Mouse (Mus musculus) stomach, postnatal 0 days (tissue): ENCODE results near the gene Slc2a2. TPM values are rescaled to one million over a fixed set of nuclear protein-coding genes. Genes with fewer than 3 reads are reported as not detected.
A peak's percentile ranks its signal among the peaks of the same experiment; 100 is the strongest.

Experiments
- ATAC-seq: fragments of 200-750 bp; cut with Nextera tagmentation; 2 replicates; pipeline ENCODE4 v1.8.0; 2017; ENCODE audit not compliant: low FRiP score, low TSS enrichment
- DNase-seq: peaks from one replicate; pipeline ENCODE4 v3.0.0-alpha.2; 2016; ENCODE audit warnings: low spot score
- H3K27ac ChIP-seq: fragments of 300-500 bp; sonication (generic); replicated peaks from 2 replicates; pipeline ENCODE4 v1.5.1; 2014; ENCODE audit warnings: mild to moderate bottlenecking, control low read depth
- H3K27me3 ChIP-seq: fragments of 300-500 bp; sonication (generic); 2 replicates; pipeline ENCODE4 v1.6.1; 2014; ENCODE audit warnings: low read length; ENCODE audit not compliant: control insufficient read depth, insufficient read depth
- H3K36me3 ChIP-seq: fragments of 300-500 bp; sonication (generic); 2 replicates; pipeline ENCODE4 v1.6.1; 2014; ENCODE audit warnings: low read length, mixed read lengths; ENCODE audit not compliant: control insufficient read depth, insufficient read depth
- H3K4me1 ChIP-seq: fragments of 300-500 bp; sonication (generic); replicated peaks from 2 replicates; pipeline ENCODE4 v1.6.1; 2014; ENCODE audit warnings: antibody characterized with exemption; ENCODE audit not compliant: control insufficient read depth, insufficient read depth
- H3K4me2 ChIP-seq: fragments of 300-500 bp; sonication (generic); replicated peaks from 2 replicates; pipeline ENCODE4 v1.6.1; 2014; ENCODE audit warnings: low read depth, mild to moderate bottlenecking, control low read depth, moderate library complexity
- H3K4me3 ChIP-seq: fragments of 300-500 bp; sonication (generic); 2 replicates; pipeline ENCODE4 v1.5.1; 2014; ENCODE audit warnings: low read depth, low read length, control low read depth
- H3K9ac ChIP-seq: fragments of 300-500 bp; sonication (generic); 2 replicates; pipeline ENCODE4 v1.6.1; 2014; ENCODE audit warnings: mild to moderate bottlenecking, low read length, control low read depth, mixed read lengths
- H3K9me3 ChIP-seq: fragments of 300-500 bp; sonication (generic); 2 replicates; pipeline ENCODE4 v1.6.1; 2016; ENCODE audit warnings: low read length; ENCODE audit not compliant: control insufficient read depth
- CTCF ChIP-seq: IDR thresholded peaks from 2 replicates; pipeline ENCODE4 v1.5.1; 2016; ENCODE audit warnings: antibody characterized with exemption, low read depth, mild to moderate bottlenecking, moderate library complexity
- EP300 ChIP-seq: optimal IDR thresholded peaks from 2 replicates; pipeline ENCODE3; 2016; ENCODE audit warnings: antibody characterized with exemption
- WGBS: fragments of 180-500 bp; shearing (Covaris S2); extraction: QIAGEN DNeasy Blood & Tissue Kit; methylation state at CpG from one replicate; pipeline ENCODE4 v1.1.7; 2014; 5-methylcytosine and 5-hydroxymethylcytosine counted together
- polyA plus RNA-seq: library from polyadenylated mRNA; unstranded; fragments of >200 nt; fragmentation: Nextera tagmentation; extraction: Ambion mirVana; gene quantifications from 2 replicates; pipeline ENCODE4 v1.2.1, GENCODE M21; 2015

Slc2a2 gene
- 0.25 and 0.31 TPM in 2 replicates for polyA plus RNA-seq

- TF ChIP-seq CTCF, result no peak
- TF ChIP-seq EP300, result no peak
- no peaks in the 10 kb centered on the region for H3K9me3 ChIP-seq
- no peak within 1 kb of the TSS for H3K27ac ChIP-seq
- H3K4me3 ChIP-seq, result no peak within 1 kb of the TSS
- DNase-seq (no peak), ATAC-seq (no peak)
- WGBS, result 89% methylated on average over 2 of the region's 2 CpGs
- H3K27me3 ChIP-seq, result no peaks in the 10 kb centered on the region
- H3K4me1 ChIP-seq, result no peaks in the 10 kb centered on the region
- H3K36me3 ChIP-seq, result no peaks in the 10 kb centered on the region
- no peak within 1 kb of the TSS for H3K4me2 ChIP-seq
- no peak within 1 kb of the TSS for H3K9ac ChIP-seq
These were observed at the start of gene Slc2a2 for GRCm38 (mm10) chr3:28697797-28698196. Gene Slc2a2, plus strand, starts transcription at chr3:28697903.

GRCm38 (mm10) chr3:28652574-28652973 is 45.1 kb upstream of the Slc2a2 start:
- ATAC-seq (no peak), DNase-seq (no peak)
- H3K9ac ChIP-seq, result no peak overlapping the region
- H3K9me3 ChIP-seq, result no peaks in the 10 kb centered on the region
- H3K4me3 ChIP-seq, result no peak overlapping the region
- no peak overlapping the region for H3K4me2 ChIP-seq
- H3K4me1 ChIP-seq, result no peaks in the 10 kb centered on the region
- WGBS, result 83% methylated on average over 3 of the region's 3 CpGs
- no peaks in the 10 kb centered on the region for H3K36me3 ChIP-seq
- no peak overlapping the region for H3K27ac ChIP-seq
- H3K27me3 ChIP-seq, result no peaks in the 10 kb centered on the region
- TF ChIP-seq EP300 (no peak), CTCF (no peak)

GRCm38 (mm10) chr3:28653043-28653442 is 44.7 kb upstream of the Slc2a2 start:
- H3K27me3 ChIP-seq, result no peaks in the 10 kb centered on the region
- no peak for ATAC-seq
- TF ChIP-seq EP300 (no peak), CTCF (no peak)

GRCm38 (mm10) chr3:28654740-28655139 is 43.0 kb upstream of the Slc2a2 start:
- ATAC-seq (no peak), DNase-seq (no peak)
- no peaks in the 10 kb centered on the region for H3K27me3 ChIP-seq
- H3K9ac ChIP-seq, result no peak overlapping the region
- TF ChIP-seq CTCF (no peak), EP300 (no peak)
- no peak overlapping the region for H3K4me3 ChIP-seq
- no peak overlapping the region for H3K4me2 ChIP-seq
- no peaks in the 10 kb centered on the region for H3K4me1 ChIP-seq
- no peak overlapping the region for H3K27ac ChIP-seq
- no peaks in the 10 kb centered on the region for H3K36me3 ChIP-seq
- H3K9me3 ChIP-seq, result no peaks in the 10 kb centered on the region

More at GRCm38 (mm10) chr3:28653043-28653442, 44.7 kb upstream of the Slc2a2 start:
- Histone ChIP-seq H3K9ac (no peak overlapping the region), H3K9me3 (no peaks in the 10 kb centered on the region), H3K4me2 (no peak overlapping the region), H3K27ac (no peak overlapping the region), H3K36me3 (no peaks in the 10 kb centered on the region), H3K4me3 (no peak overlapping the region), H3K4me1 (no peaks in the 10 kb centered on the region)
- DNase-seq, result no peak
- 64% methylated on average over 3 of the region's 3 CpGs for WGBS

GRCm38 (mm10) chr3:28658349-28658748 is 39.4 kb upstream of the Slc2a2 start:
- no peak overlapping the region for H3K9ac ChIP-seq
- no peak overlapping the region for H3K4me2 ChIP-seq
- no peaks in the 10 kb centered on the region for H3K9me3 ChIP-seq
- H3K27ac ChIP-seq, result no peak overlapping the region
- no peak for DNase-seq
- 55% methylated on average over 1 of the region's 1 CpGs for WGBS
- H3K4me1 ChIP-seq, result no peaks in the 10 kb centered on the region
- TF ChIP-seq EP300 (no peak), CTCF (peak; percentile 34)
- no peak overlapping the region for H3K4me3 ChIP-seq
- H3K27me3 ChIP-seq, result no peaks in the 10 kb centered on the region
- no peak for ATAC-seq
- H3K36me3 ChIP-seq, result no peaks in the 10 kb centered on the region

GRCm38 (mm10) chr3:28680851-28681250 is 16.9 kb upstream of the Slc2a2 start:
- Histone ChIP-seq H3K27me3 (no peaks in the 10 kb centered on the region), H3K9me3 (no peaks in the 10 kb centered on the region), H3K4me3 (no peak overlapping the region), H3K4me1 (no peaks in the 10 kb centered on the region), H3K36me3 (no peaks in the 10 kb centered on the region), H3K9ac (no peak overlapping the region), H3K4me2 (no peak overlapping the region), H3K27ac (no peak overlapping the region)
- TF ChIP-seq CTCF (no peak), EP300 (no peak)
- ATAC-seq (no peak), DNase-seq (peak; percentile 6)
- 84% methylated on average over 7 of the region's 7 CpGs for WGBS
